ENCODE assay signal across 28 mouse cellular contexts in the genomic region with DNA sequence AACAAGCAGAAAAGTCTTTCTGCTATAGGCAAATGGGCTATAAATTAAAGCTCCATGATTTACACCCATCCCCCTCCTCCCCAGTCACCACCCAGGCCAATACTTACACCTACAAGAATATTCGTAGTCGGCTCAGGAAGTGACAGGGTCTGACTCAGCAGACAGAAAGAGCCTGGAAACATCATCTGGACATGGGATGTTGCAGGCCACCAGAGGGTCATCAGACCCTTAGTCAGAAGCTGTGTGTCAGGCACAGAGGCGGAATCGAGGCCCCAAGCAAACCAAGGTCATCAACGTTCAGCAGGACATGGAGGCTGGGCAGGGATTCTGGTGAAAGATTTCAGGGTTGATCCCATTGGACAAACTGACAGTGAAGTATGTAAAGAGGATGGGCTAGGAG.
"Had no signal": no experiment of that assay in that cellular context is flagged by ENCODE, and none has a peak within 500 bp of the region (broad histone marks: within the 10 kb centered on the region; RNA-seq: fewer than 3 reads in every experiment).

No protein-coding gene starts in this region.

- H3K4me1 ChIP-seq: hindbrain, embryonic 13.5 days; kidney, embryonic 15.5 days; limb, embryonic 13.5 days; limb, embryonic 15.5 days had no signal

- H3K4me2 ChIP-seq: heart, embryonic 11.5 days; heart, embryonic 13.5 days; heart, embryonic 15.5 days; hindbrain, embryonic 13.5 days; kidney, embryonic 15.5 days; limb, embryonic 13.5 days; limb, embryonic 15.5 days; liver, embryonic 12.5 days had no signal

- H3K27me3 ChIP-seq: hindbrain, embryonic 13.5 days had no signal

- ATAC-seq: hindbrain, embryonic 16.5 days; inflammation-experienced regulatory T-cells, adult 6 months; intestine, embryonic 16.5 days; liver, embryonic 12.5 days had no signal

- DNase-seq: gastrocnemius, adult 2 months; gastrocnemius, postnatal 10 days; gastrocnemius, postnatal 25 days; heart, adult 2 months; heart, postnatal 14 days; heart, postnatal 36 days; kidney, adult 11 months; kidney, adult 2 months; kidney, adult 9 months; kidney, postnatal 14 days; kidney, postnatal 36 days; layer of hippocampus, adult 9-11 months; layer of hippocampus, postnatal 36 days; left cerebral cortex, postnatal 4 days had no signal

- H3K36me3 ChIP-seq: heart, embryonic 13.5 days; heart, embryonic 15.5 days; hindbrain, embryonic 13.5 days; kidney, embryonic 15.5 days; limb, embryonic 13.5 days; limb, embryonic 15.5 days; liver, embryonic 12.5 days had no signal

- H3K9ac ChIP-seq: heart, embryonic 13.5 days; heart, embryonic 15.5 days; hindbrain, embryonic 13.5 days; kidney, embryonic 15.5 days; limb, embryonic 13.5 days; limb, embryonic 15.5 days; liver, embryonic 12.5 days; liver, embryonic 14.5 days had no signal

- H3K4me3 ChIP-seq: gastrocnemius, adult 2 months; heart, adult 2 months; heart, embryonic 13.5 days; heart, embryonic 15.5 days; hindbrain, embryonic 13.5 days; kidney, embryonic 15.5 days; left cerebral cortex, adult 2 months; limb, embryonic 13.5 days; limb, embryonic 15.5 days; liver, embryonic 12.5 days had no signal

- H3K27ac ChIP-seq: gastrocnemius, adult 2 months; heart, adult 2 months; heart, embryonic 13.5 days; heart, embryonic 15.5 days; hindbrain, embryonic 13.5 days; kidney, embryonic 15.5 days; kidney, postnatal 0 days; left cerebral cortex, adult 2 months; limb, embryonic 13.5 days; limb, embryonic 15.5 days; liver, embryonic 12.5 days; liver, embryonic 14.5 days had no signal

- H3K9me3 ChIP-seq: heart, embryonic 13.5 days; heart, embryonic 15.5 days; hindbrain, embryonic 13.5 days; kidney, embryonic 15.5 days; limb, embryonic 13.5 days; limb, embryonic 15.5 days; liver, embryonic 12.5 days had no signal
